Mouse (Mus musculus): Measurements from ENCODE around the gene Gm17387.
"Not testable (repeated sequence)": the region's sequence is repeated elsewhere in the genome, so short reads cannot be mapped to it uniquely, and the experiment has no call there.

Gene Gm17387

GRCm38 (mm10) chr7:141016707-141017697, 11.9 kb upstream of the Gm17387 start:
- DNase-seq: no peak

- not testable (repeated sequence) for DNase-seq
Observed at GRCm38 (mm10) chr7:141017824-141018223, 11.1 kb upstream of the Gm17387 start, which contains the start of gene Ifitm6. Gene Ifitm6 (minus strand): TSS chr7:141017924.

- no peak for DNase-seq
Observed at GRCm38 (mm10) chr7:141019028-141019427, 9.9 kb upstream of the Gm17387 start.

DNA sequence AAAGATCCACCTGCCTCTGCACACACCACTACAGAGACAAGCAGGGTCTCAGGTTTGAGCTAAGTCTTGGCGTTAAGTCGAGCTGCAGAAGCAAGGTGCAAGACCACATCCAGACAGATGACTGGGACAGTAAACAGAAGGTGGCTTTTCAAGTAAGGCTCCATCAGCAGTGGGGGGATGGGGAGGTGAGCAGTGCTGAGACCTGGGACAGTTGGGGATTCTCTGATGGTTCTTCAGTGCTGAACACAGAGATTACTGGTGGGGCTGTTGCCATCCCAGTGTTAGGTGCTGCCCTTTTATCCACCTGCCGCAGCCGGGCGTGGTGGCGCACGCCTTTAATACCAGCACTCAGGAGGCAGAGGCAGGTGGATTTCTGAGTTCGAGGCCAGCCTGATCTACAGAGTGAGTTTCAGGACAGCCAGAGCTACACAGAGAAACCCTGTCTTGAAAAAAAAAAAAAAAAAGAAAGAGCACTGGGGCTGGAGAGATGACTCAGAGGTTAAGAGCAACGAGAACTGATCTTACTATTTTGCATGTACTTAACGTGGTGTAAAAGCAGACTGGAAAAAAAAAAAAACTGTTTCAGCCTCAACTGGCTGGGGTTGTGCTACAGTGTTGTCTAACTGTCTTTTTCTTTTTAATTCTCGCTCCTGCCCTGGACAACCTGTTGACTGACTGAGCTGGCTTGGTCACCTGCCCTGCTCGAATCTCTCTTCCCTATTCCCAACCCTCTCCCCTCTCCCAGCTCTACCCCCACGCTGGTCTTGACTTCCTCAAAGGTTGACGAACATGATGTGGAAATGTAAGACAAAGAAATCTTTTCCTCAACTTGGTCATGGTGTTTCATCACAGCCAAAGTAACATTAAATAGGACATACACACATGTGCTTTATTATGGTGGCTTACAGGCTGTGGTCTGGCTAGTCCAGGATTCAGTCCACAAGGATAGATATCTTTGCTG, 7.2 kb upstream of the Gm17387 start:
- no peak for DNase-seq

- DNase-seq: no peak
Observed at GRCm38 (mm10) chr7:141024865-141025838, 3.8 kb upstream of the Gm17387 start.

DNA sequence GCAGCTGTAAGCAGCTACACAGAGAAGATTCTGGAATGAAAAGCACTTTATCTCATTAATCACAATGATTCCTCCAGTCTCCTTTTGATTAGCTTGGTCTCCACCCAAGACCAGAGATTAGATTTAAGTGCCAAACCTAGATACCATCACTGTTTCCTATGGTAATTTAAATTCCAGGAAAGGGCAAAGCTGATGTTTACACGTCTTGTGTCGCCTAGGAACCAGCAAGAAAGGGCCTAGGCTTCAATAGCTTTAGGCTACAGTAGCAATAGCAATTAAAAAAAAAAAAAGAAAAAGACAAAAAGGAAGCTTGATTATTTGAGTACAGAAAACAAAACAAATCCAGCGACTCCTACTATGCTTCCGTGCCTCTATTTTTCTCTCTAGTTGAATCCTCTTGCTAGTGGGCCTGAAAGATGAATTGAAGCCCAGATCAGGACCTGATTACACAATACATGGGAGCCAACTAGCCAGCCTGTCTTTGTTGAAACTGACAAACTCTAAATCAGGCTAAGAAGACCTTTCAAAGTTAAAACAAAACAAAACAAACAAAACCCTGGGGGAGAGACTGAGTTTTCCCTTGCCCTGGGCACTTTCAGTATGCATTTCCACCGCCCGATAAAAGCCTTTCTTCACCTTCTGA, 2.7 kb upstream of the Gm17387 start:
- no peak for DNase-seq

DNA sequence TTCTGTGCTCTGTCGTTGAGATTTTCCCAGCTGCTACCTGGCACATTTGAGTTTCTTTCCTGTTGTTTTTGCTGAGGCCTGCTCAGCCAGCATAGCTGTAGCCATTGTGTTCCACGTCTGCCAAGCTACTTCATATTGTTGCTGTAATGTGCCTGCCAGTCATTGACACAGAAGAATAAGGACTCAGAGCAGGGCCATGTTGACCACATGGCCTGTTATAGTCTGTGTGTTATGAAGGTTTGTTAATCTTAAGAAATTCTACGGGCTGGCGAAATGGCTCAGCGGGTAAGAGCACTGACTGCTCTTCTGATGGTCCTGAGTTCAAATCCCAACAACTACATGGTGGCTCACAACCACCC, 2.2 kb upstream of the Gm17387 start:
- DNase-seq: no peak

- DNase-seq: no peak
Observed at GRCm38 (mm10) chr7:141030390-141030789, 1.5 kb downstream of the Gm17387 start.

GRCm38 (mm10) chr7:141032458-141033167, 3.7 kb downstream of the Gm17387 start:
- DNase-seq: no peak

DNA sequence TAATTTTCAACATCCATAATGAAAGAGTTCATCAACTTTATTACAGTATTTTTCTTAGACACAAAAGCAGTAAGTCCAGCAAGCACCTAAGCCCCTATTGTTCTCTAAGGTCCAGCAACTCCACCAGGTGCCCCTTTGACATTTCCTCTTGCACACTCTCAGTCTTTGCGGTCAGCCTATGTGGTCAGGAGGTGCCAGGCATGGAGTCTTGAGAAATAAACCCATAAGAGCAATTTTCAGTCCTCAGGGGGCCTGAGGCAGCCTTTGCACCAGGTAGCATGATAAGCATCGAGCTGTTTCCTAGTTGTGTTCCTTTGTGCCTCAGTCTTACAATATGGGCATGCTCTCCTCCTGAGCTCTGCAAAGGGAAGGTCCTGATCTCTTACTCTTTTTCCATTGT, 7.7 kb downstream of the Gm17387 start:
- DNase-seq: not testable (repeated sequence)

DNA sequence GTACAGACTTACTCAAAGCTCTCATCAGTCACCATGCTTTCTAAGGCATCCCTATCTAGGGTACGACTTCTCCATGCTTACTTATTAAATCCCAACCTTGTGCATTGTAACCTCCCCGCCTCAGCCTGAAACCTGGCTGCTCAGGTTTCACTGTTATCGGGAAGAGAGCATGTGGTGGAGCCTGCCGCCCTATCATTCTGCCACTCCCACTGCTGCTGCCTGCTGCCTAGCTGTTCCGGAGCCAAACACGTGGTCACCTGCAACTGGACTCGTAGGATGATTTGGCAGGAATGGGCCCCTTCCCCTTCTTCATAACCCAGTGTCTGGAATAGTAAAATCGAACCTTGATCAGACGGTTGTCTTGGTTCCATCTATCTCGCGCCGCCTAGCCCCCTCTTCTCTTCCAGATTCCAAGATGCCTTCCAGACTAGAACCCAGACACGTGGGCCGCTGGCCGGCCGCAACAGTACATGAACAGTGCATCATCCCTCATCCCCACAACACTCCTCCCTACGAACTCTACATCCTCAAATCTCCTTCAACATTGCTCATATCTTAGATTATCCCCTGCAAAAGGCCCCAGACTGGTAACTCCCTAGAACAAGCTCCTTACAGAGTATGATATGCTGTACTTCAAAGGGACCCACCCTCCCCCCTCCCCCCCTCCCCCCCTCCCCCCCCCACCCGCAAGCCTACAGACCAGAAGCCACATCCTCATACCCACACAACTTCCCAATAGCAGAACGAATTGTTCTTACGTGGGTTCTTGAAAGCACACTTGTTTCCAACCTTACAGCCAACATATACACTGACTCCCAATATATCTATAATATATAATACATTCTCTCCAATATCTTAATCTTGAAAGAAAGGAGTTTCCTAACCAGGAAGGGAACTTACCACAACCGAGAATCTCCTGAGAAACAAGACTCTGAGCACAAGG, 9.4 kb downstream of the Gm17387 start:
- DNase-seq: no peak

GRCm38 (mm10) chr7:141039386-141040107, 10.6 kb downstream of the Gm17387 start:
- DNase-seq: no peak

DNA sequence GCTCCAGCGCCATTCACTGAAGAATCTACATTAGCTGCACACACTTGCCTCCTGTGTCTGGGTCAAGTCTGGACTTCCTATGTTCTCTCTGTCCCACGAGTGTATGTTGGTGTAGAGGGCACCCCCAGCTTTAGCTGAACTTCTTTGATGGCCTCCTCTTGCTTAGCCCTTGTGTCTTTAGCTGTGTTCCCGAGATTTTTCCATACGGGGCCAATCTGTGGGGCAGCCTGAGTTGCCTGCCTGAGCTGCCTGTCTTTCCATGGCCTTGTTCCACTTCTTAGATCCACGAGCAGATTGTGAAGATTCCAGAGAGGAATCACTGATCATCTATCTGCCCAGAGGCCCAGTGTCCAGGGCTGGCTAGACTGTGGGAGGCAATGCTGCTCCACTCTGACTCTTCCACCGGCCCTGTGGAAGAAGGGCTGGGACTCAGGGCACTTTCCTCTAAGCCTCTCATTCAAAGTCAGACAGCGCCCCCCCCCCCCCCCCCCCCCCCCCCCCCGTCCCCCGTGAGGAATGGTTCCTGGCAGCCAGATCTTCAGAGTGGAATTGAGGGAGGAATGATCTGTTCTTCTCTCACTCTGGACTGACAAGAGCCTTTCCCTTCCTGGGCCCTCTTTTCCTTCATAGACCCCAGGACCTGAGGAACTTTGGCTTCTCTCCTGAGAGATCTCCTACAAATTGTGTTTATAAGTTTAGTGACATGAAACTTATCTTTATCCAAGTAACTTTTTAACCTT, 12.1 kb downstream of the Gm17387 start:
- no peak for DNase-seq

DNA sequence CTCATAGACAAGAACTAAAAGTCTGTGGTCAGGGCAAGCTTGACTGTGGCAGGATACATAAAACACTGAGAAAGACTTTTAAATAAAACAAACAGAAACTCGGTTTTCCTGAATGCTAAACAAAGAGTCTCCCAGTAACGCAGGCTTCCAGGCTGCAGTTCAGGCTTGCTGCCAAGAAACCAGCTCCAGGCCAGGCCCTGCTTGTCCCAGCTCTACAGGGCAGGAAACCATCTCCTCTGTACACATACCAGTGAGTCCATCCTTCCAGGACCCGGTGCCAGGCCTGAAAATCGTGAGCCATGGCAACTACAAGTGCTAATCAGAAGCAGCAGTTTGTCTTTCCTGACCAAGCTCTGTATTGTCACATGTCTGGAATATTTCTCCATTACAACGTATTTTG, 12.7 kb downstream of the Gm17387 start:
- peak; percentile 66 for DNase-seq

- DNase-seq: no peak
Observed at GRCm38 (mm10) chr7:141042539-141042938, 13.6 kb downstream of the Gm17387 start.

DNA sequence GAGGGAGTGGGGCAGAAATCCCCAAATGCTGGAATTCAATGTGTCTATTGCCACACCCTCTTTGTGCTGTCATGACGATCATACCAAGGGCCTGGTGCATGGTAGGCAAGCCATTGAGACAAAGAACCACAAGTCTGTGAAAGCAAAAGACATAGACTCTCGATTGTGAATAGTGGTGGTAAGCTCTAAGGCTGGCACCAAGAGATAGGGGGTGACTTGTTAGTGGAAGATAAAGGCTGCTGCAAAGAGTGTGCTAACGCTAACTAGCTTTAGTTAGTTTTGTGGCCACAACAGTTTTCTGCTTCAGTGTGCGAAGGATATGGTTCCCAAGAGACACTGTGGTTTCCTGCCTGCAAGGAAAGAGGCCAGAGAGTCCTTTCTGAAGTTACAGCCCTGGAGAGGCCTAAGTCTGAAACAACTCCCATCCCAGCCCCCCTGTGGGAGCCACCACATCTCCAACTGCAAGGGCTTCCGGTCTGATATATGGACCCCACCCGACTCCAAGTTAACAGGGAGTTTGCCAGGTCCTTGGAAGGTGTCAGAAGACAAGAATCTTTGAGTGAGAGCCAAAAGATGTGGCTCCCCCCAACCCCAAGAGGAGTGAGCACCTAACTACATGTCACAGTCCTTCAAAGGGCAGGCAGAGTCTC, 18.1 kb downstream of the Gm17387 start:
- DNase-seq: no peak

DNA sequence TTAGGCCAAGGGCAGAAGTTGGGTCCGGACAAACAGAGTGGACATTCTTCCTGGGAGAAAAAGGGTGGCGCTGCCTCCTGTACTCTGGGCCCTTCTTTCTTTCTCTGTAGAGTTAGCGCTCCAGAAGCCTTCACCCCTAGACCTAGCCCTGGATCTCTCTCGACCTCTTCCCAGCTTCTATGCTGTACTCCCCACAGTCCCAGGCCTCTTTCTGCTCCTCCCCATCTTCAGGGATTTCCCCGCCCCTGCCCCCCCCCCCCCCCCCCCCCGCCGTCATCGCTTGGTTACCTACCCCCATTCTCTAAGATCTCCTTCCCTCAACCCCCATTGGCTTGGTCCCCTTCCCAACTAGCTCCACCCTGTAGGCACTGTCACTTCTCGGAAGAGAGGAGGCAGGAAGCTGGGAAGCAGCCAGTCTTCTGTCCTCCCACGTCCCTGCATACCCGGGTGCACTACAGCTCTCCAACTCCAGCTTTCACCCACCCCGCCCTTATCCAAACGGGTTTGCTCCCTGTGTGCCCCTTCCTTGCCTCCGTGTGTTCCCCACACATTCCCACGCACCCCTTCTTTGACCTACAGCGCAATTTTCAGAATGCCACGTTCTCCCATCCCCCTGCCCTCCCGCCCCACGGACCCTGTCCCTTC, 18.8 kb downstream of the Gm17387 start:
- peak; percentile 76 for DNase-seq
